Mouse (Mus musculus) left cerebral cortex, adult 8-10 months (tissue): Measurements from ENCODE around the gene Mgat3. TPM values are rescaled to one million over a fixed set of nuclear protein-coding genes. Genes with fewer than 3 reads are reported as not detected.
A peak's percentile ranks its signal among the peaks of the same experiment; 100 is the strongest.

Experiments used
- DNase-seq, 2 experiments: peaks; one replicate each; pipeline ENCODE4 v3.0.0; 2022; ENCODE audit warnings: low spot score in 2 of 2
- total RNA-seq, 4 experiments: library from RNA; stranded (reverse); gene quantifications; 2 replicates each; pipeline ENCODE4 v1.2.4; 2022

The Mgat3 gene
- 100 to 1,000 TPM; 118 to 134 (median 124) TPM for total RNA-seq

DNA sequence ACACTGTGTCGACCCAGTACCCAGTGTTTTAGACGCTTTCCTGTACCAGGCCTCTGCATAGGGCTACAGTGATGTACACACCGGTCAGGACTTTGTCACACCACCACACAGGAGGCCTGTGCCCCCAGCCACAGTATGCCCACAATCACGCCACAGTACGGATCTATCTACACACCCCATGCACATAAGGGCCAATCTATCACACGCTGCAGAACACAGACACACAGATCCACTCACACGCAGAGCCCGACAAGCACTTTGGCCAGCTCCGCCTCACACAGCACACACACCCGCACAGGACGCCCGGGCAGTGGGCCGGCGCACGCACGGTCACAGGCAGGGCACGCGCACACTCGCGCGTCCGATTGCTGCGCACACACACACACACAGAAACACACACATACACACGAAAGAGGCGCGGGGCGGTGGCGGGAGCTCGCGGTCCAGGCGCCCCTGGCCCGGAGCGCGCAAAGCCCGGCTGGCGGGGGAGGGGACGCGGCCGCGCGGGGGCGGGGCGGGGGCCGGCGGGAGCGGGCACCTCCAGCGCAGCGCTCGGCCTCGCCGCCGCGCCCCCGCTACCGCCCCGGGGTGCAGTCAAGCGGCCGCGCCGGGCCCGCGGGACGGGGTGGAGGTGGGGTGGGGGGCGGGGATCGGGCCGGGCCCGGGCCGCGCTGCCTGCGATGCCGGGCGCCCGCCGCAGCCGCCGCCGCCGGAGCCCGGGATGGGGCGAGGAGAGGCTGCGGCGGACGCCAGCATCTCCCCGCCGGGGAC is at the start of gene Mgat3:
TSS of gene Mgat3 (plus strand) at position 721 of the 771 bp plus-strand sequence.
- DNase-seq = peak; percentile 36 to 57

DNA sequence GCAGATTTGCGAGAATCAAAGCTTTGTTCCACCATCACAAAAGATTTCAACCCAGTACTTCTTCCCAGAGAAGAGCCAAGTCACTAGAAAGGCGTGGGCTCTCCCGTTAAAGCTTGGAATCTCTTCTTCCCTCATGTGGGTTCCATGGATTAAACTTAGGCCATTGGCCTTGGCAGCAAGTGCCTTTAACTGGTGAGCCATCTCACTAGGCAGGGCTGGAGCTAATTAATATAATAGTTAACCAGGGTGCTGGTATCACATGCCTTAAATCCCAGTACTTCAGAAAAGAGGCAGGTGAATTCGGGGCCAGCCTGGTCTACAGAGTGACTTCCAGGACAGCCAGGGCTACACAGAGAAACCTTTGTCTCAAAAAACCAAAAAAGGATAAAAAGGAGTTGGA is 48.9 kb upstream of the Mgat3 start:
- DNase-seq = no peak

DNA sequence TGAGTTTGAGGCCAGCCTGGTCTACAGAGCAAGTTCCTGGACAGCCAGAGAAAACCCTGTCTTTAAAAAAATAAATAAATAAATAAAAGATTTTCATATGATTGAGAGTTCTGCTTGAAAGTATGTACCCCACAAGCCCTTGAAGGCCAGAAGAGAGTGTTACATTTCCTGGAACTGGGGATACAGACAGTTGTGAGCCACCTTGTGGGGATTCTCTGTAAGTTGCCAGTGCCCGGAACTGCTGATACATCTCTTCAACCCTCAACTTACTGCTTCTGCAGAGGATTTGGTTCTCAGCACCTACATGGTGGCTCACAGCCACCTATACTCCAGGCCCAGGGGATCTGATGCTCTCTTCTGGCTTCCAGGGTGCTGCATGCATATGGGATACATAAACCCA is 46.3 kb upstream of the Mgat3 start:
- DNase-seq = no peak

DNA sequence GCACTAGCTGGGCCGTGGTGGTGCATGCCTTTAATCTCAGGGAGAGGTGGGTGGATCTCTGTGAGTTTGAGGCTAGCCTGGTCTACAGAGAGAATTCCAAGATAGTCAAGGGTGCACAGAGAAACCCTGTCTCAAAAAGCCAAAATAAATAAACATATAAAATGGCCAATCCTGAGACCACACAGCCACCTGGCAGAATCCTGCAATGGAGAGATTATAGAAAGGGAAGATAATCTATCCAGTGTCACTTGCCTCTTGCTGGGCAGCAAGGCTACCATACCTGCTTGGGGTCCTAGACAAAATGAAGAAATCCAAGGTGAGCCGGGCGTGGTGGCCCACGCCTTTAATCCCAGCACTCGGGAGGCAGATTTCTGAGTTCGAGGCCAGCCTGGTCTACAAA is 43.5 kb upstream of the Mgat3 start:
- no peak for DNase-seq

DNA sequence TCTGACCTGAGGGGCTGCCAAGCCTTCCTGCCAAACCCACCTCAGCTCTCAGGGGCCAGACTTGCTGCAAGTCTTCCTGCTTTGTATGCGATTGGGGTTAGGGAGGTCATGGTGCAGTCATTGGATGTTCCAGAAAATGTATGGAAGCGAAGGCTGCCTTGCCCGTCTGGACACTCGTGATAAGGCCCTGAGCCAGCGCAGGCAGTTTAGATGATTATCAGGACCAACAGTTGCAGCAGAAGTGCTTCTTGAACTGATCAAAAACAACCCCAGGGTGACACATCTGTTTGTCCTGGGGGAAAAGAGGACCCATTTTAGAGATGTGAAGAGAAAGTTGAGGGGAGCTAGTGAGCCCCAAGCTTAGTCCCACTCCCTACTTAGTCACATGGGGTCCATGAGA is 42.8 kb upstream of the Mgat3 start:
- DNase-seq = no peak

DNA sequence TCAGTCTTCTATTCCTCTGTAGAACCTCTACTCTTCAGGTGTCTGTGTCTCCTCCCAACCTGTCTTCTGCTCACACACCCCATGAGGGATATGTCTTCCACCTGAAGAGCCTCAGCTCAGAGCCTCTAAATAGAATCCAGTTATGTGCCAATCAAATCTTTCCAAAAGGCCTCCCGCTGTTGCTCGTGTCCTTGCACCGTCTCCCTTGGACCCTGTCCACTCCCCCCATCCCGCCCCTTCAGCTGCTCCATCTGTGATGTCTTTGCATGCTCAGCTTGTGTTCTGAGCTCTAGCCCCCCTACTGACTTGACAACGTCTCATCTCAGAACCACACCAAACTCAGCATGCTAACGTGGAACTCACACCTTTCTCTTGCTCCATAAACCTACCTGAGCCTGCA is 42.1 kb upstream of the Mgat3 start:
- DNase-seq = no peak

DNA sequence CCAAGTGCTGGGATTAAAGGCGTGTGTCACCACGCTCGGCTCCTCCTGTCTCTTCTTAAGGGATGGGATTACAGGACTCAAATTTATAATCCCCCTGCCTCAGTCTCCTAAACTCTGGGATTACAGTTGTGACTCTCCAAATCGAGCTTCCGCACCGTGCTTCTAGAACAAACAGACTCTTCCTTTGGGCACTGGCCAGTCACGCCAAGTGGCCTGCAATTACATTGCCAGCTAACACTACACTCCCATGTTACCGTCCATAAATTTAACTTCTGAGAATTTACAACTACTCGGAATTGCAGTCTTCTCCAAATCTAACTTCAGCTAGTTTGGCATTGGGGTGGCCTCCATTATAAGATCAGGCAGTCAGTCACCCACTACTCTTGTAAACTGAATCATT is 41.1 kb upstream of the Mgat3 start:
- DNase-seq = no peak

DNA sequence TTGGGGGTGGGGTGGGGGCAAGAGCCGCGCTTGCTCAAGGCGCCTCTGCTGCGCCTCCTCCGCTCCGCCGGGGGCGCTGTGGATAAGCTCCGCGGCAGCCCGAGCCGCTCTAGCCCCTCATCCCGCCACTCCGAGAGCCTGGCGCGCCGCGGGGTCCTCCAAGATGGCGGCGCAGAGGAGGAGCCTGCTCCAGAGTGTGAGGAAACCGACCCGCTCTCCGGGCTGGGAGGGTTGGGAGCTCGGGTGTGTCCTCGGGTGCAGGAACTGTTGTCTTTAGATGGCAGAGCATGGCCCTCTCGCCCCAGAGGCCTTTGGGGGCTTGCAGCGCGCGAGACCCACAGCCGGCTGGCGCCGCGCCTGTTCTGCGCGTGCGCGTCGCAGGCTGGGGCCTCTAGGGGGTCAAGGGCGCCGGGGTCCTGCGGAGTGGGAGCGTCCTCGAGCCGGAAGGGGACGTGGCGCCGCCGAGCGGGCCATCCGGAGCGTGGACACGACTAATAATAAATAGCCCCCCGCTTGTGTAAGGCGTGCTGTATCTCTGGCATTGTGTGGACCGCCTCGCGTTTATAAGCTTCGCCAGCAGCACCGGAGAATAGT is 40.4 kb upstream of the Mgat3 start, which contains the start of gene Tab1:
TSS of gene Tab1 (plus strand) at position 135 of the 594 bp plus-strand sequence.
- peak; percentile 81 to 86 for DNase-seq

DNA sequence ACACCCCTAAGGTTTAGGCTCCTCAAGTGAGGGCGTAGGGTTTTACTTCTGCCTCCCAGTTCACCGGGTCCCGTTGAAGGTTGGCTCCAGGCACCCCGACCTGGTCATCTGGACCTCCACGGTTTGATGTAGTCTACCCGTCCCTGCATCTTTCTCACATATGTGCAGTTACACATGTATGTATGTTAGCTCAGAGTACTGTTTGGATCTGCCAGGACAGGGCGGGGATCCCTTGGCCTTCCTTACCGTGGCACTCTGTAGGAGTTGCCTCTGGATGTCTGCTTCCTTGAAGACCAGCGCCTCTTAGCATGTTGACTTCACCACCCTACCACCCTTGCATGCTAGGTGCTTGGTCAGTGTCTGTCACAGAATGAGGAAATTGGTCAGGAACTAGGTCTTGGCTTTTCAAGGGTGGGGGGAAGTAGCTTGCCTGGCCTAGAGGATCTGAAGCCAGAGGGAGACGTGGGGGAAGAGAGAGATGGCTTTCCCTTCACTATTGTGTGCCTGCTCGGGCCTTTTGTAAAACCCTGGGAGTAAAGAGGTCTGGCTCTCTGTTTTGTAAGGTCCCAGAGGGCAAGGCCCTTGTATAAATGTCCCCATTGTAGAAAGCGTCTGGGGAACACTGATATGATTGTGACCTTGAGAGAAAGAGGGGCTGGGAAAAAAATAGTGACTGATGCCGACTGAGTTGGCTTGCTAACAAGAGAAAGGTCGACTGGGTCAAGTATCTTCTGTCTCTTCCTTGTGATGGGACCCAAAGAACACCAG is 39.7 kb upstream of the Mgat3 start:
- DNase-seq = no peak

DNA sequence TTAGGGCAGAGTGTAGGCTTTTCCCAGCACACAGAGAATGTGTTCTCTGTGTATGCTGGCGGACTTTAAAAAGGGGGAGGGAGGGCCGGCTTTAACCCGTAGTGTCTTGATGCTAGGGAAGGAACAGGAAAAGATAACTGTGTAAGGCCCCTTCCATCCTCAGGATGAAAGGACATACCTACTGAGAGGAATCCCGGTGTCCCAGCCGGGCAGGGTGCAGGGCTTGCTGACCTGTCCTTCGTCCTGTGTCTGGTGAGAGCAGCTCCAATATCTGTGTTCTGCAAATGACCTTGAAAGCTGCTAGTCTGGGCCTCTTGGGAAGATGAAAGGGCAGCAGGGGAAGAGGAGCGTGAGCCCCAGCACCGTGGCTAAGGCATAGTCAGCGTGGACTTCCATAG is 39.1 kb upstream of the Mgat3 start:
- no peak for DNase-seq

DNA sequence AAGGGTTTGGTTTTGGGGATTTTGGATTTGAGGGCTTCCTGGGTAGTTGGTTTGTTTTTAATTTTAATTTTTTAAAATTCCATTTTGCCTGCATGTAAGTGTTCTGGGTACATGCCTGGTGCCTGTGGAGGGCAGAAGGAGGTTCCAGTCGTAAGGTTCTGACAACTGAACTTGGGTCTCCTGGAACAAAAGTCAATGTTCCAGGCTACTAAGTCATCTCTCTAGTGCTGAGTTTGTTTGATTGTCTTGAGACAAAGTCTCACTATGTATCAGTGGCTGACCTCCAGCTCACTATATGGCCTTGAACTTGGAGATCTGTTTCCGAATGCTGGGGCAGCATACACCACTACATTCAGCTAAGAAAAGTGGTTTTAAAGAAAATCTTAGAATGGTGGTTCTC is 38.0 kb upstream of the Mgat3 start:
- no peak for DNase-seq

DNA sequence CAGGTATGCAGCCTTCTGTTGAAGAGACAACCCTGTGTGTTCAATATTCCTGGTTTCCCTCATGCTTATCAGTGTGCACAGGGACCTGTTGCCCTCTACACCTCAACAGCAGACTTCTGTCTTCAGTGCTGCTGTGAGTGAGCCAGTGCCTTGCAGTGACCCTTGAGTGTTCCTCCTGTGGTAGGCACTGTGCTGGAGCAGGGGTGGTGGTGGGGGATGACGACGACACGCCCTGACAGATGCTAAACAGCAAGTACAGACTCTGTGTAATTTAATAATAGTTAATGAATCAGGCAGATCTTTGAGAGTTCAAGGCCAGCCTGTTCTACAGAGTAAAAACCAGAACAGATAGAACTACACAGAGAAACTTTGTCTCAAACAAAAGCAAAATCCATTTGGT is 36.9 kb upstream of the Mgat3 start:
- DNase-seq = no peak

DNA sequence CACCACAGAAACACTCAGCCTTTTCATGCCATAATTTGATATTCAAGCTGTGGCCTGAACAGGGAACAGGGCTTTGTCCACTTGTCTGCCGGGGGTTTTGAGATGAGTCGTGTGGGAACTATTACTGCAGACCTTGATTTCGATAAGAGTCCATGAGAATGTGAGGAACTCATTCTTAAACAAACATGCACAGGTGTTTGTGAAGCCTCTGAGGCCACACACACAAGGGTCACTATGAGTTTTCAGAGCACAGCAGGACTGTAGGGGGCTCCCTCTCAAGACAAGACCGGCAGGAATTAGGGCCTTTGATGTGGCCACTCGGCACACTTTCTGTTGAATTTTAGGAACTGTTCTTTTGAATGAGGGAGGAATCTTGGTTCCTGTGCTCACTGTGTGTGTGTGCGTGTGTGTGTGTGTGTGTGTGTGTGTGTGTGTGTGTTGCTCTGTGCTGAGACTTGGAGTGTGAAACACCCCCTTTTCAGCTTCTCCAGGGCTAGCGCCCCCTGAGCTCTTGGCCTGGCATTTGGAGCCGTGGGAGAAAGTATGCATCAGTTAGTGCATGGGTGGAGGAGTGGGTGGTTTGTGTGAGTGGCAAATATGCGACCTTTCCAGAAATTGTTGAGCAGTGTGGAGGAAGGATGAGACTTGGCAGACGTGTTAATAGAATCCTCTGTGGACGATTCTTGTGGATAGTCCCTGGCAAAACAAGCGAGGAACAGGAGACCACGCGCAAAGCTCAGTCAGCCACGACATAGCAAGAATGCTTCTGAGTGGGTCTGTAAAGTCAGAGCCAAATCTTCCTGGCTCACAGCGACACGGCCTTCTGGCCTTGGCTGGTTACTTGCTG is 35.4 kb upstream of the Mgat3 start:
- DNase-seq = peak; percentile 37 to 90

DNA sequence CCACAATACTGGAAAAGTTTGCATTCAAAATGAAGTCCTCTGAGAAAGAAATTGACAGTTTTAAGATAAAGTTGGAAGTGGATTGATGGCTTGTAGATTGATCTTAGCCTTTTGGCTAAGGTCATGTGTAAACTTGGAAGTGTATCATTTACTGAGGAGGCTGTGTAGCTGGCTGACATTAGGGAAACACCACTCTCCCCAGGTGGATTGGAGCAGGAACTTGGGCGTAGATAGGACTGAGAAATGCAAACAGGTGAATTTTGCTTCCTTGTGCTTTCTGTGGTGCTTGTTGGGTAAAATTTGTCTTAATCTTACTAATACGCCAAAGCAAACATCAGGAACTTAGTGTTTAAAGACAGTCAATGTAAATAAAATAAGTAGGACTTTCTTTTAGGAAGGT is 33.2 kb upstream of the Mgat3 start:
- DNase-seq = no peak

DNA sequence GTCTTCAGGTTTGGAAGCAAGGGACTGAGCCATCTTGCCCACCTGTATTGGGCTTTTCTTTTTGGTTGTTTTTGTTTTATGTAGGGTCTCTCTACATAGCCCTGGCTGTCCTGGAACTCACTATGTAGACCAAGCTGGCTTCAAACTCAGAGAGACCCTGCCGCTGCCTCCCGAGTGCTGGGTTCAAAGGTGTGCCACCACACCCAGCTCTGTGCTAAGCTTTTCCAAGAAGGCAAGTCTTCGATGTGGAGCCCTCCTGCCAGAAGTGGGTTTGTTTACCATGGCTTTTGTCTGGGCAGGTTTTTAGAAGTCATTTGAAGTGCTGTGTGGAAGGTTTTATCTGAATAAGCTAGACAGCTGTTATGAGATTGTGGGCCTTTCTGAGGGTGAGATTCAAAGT is 32.6 kb upstream of the Mgat3 start:
- no peak for DNase-seq

DNA sequence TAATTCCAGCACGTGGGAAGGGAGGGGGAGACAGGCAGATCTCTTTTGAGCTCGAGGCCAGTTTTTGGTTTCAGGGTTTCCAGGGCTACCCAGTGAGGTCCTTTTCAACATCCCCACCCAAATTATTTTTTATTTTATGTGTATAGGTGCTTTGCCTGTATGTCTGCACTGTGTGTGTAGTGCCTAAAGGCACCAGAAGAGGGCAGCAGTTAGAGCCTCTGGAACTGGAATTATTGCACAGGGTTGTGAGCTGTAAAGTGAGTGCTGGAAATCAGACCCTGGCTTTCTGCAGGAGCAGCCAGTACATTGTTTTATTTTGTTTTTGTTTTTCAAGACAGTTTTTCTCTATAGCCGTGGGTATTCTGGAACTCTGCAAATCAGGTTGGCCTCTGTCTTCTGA is 31.4 kb upstream of the Mgat3 start:
- no peak for DNase-seq

DNA sequence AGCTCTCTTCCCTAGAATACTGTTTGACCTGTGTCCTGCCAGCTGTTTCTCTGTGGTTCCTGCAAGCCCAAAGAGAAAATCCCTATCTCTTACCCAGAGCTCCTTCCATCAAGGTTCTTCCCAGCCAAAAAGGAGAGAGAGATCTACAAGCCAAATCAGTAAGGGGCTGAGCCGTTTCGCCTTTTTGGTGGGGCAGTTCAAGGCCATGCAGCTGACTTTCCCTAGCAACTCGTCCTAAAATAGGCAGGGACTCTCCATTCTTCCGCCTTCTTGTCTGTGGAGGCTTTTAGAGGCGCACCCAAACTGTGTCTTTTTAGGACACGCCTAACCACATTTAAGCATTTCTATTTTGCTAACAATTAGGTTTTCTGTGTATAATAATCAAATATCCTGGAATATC is 29.8 kb upstream of the Mgat3 start:
- no peak for DNase-seq

DNA sequence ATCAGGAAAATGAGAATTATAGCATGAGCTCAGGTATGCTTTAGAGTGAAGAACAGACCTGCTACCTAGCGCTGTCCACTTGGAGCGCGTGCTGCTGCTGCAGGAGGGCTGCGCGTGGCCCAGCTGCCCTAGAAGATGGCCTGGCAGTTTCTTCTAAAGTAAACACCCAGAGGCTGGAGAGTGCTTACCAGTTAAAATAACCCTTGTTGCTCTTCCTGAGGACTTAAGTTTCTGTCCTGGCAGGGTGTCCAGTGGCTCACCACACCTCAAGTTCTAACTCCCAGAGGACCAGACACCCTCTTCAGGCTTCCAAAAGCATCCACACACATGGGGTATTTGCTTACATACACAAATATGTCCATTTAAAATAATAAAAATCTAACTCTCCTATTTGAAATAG is 28.1 kb upstream of the Mgat3 start:
- no peak for DNase-seq

DNA sequence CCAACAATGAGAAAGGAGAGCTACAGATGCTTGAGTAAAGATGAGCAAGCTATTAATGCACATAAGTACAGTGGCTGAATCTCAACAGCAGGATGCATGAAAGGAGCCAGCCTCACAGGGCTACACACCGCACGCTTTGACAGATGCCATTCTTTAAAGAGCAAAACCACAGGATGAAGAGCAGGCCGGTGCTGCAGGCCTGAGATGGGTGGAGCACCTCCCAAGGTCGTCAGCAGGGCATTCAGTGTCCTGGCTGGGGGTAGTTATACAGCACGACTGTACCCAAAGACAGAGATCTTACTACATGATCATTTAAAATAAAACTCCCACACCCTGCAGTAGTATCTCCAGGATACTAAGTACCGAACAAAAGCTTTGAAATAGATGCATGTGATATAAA is 27.4 kb upstream of the Mgat3 start:
- no peak for DNase-seq

DNA sequence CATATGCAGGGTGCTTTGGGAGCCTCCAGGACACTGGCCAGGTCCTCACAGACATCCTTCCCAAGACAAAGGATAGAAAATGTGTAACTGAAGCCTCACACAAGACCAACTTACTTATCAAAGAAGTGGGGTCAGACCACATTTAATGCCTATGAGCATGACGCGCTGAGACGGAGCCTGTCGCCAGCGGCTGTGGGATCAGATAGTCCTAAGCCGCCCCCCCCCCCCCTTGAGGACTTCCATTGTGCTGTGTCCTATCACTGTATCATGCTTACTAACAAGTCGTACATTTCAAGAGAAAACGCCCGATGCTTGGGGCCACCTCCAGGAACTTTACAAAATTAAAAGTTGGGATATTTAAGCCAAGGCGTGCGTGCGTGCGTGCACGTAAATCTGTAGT is 26.4 kb upstream of the Mgat3 start:
- no peak for DNase-seq

DNA sequence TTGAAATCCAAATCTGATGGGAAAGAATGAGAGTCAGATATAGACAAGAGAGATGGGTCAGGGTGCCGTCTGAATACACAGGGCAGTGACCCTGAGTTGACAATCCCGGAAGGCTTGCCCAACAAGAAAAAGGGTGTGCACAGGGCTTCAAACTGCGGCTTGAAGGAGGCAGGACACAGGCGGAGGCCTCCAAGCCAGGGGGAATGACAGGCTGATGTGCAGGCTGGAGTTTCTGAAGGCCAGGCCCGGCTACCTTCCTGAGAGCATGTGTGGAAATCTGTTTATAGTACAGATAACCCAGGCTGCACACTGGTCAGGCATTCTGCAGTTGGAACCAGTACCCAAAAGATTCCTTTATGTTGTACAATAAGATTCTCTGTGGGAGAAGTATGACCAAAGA is 26.0 kb upstream of the Mgat3 start:
- no peak for DNase-seq

DNA sequence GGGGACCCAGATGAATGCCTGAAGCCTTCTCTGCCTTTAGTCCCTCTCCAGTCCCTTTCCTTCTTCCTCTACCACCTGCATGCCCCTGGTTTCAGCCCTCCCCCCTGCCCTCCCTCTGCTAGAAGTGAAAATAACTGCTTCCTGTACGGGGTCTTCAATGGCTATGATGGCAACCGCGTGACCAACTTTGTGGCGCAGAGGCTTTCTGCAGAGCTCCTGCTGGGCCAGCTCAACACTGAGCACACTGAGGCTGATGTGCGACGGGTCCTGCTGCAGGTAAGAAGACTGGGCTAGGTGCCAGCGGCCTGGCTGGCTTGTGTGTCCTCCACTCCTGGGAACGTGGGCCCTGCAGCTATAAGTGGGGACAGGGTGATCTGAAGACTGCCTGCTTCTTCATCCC is 25.0 kb upstream of the Mgat3 start:
- DNase-seq = no peak
